Mouse (Mus musculus): ENCODE data around the gene Luc7l3.

GRCm38 (mm10) chr11:94253156-94253555 lies 68.6 kb downstream of the Luc7l3 start:
- TF ChIP-seq CTCF (IDR thresholded peaks at IDR 0.05; ENCODE audit: low read depth, low read length): no peak
- TF ChIP-seq POLR2A (IDR thresholded peaks at IDR 0.05; ENCODE audit: extremely low read depth, insufficient read depth, low read length): no peak

Measured in liver, adult 2 months (tissue).